Mouse (Mus musculus): ENCODE results near the gene Gm11549. TPM values are rescaled to one million over a fixed set of nuclear protein-coding genes. Genes with fewer than 3 reads are reported as not detected.

Gm11549 gene
- polyA plus RNA-seq, 1 experiment = 0.30 TPM

DNA sequence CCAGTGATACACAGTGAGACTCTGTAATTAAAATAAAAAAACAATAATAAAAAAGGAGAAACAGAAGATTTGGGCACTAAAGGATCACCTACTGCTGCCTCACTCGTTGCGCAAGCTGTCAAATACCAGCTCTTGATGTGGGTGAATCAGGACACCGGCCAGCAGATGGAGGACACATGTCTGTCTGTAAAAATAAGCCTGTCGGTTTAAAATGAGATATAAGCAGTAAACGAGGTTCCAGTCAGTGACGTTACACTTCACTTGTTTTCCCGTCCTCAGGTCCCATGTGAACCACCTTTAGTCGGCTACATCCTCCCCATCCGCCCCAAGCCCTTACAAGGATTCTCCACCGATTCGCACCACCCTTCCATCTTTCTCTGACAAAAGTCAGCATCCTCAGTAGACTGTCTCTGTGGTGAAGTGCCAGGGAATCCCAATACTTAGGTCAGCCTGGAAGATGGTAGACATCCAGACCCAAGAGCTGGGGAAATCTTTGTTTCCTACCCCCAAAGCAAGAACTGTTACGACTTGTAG lies 30.3 kb upstream of the Gm11549 start:
- H3K27ac ChIP-seq (ENCODE audit: control insufficient read depth, insufficient read depth, low read length) = no peak overlapping the region
- no peak for TF ChIP-seq POLR2A (IDR thresholded peaks at IDR 0.05; ENCODE audit: control insufficient read depth, extremely low read depth, insufficient read depth, low read length, poor library complexity)
- no peak for TF ChIP-seq CTCF (IDR thresholded peaks at IDR 0.05; ENCODE audit: borderline replicate concordance, control insufficient read depth, extremely low read depth, insufficient read depth, low read length, poor library complexity)

DNA sequence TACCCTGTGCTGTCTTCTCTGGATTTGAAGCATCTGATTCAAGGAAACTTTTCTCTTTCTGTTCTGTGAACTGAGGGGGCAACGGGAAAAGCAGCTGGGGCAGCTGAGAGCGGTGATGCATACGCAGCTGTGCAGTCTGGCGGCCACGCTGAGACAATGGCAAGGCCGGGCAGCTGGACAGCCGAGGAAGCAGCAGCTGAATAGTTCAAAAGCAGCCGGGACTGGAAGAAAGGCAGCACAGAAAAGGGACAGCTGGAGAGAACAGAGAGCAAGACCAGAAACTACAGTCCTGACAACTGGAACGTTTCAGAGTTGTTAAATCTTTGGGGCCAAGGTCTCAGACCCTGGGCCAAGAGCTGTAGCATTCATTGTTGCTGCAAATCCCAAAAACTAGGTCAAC lies 29.7 kb upstream of the Gm11549 start:
- no peak overlapping the region for H3K4me3 ChIP-seq (ENCODE audit: control insufficient read depth, insufficient read depth, low read length)
- H3K36me3 ChIP-seq (ENCODE audit: control insufficient read depth, insufficient read depth, low read length) = peaks cover 7% of the 10 kb centered on the region; the same call in 1 of the 2 replicates
- no peaks in the 10 kb centered on the region for H3K27me3 ChIP-seq (ENCODE audit: control insufficient read depth, insufficient read depth, low read length)
- peak; percentile 5 for DNase-seq
- TF ChIP-seq CTCF (IDR thresholded peaks at IDR 0.05; ENCODE audit: borderline replicate concordance, control insufficient read depth, extremely low read depth, insufficient read depth, low read length, poor library complexity) (no peak), POLR2A (IDR thresholded peaks at IDR 0.05; ENCODE audit: control insufficient read depth, extremely low read depth, insufficient read depth, low read length, poor library complexity) (no peak)
- WGBS = 51% methylated on average over 9 of the region's 9 CpGs
- H3K4me1 ChIP-seq (replicated peaks; ENCODE audit: control insufficient read depth, insufficient read depth, low read length) = peaks cover 8% of the 10 kb centered on the region
- no peak overlapping the region for H3K27ac ChIP-seq (ENCODE audit: control insufficient read depth, insufficient read depth, low read length)

More for the DNA sequence above, 30.3 kb upstream of the Gm11549 start:
- Histone ChIP-seq H3K4me1 (replicated peaks; ENCODE audit: control insufficient read depth, insufficient read depth, low read length) (peaks cover 8% of the 10 kb centered on the region), H3K27me3 (ENCODE audit: control insufficient read depth, insufficient read depth, low read length) (no peaks in the 10 kb centered on the region), H3K4me3 (ENCODE audit: control insufficient read depth, insufficient read depth, low read length) (peak overlapping the region; percentile 86), H3K36me3 (ENCODE audit: control insufficient read depth, insufficient read depth, low read length) (peaks cover 7% of the 10 kb centered on the region; the same call in 1 of the 2 replicates)
- WGBS = 13% methylated on average over 12 of the region's 12 CpGs
- DNase-seq = peak; percentile 14

DNA sequence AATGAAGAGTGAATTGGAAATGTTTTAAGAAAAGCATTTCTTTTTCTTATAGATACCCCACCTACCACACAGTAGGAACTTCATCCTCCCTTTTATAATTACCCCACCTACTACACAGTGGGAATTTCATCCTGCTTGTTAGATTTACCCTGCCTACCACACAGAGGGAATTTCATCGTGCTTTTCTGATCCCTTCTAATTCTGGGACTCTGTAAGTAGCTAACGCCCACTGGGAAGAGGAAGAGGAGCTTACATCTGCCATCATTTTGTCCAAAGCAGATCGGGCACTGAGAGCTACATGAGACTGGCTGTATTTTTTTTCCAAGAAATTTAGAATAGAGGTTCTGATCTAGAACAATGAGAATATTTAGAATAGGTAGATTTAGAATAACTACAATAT lies 23.3 kb upstream of the Gm11549 start:
- Histone ChIP-seq H3K27me3 (ENCODE audit: control insufficient read depth, insufficient read depth, low read length) (no peaks in the 10 kb centered on the region), H3K4me1 (replicated peaks; ENCODE audit: control insufficient read depth, insufficient read depth, low read length) (no peaks in the 10 kb centered on the region), H3K36me3 (ENCODE audit: control insufficient read depth, insufficient read depth, low read length) (no peaks in the 10 kb centered on the region), H3K4me3 (ENCODE audit: control insufficient read depth, insufficient read depth, low read length) (no peak overlapping the region), H3K27ac (ENCODE audit: control insufficient read depth, insufficient read depth, low read length) (no peak overlapping the region)
- DNase-seq = no peak
- TF ChIP-seq CTCF (IDR thresholded peaks at IDR 0.05; ENCODE audit: borderline replicate concordance, control insufficient read depth, extremely low read depth, insufficient read depth, low read length, poor library complexity) (no peak), POLR2A (IDR thresholded peaks at IDR 0.05; ENCODE audit: control insufficient read depth, extremely low read depth, insufficient read depth, low read length, poor library complexity) (no peak)
- 90% methylated on average over 3 of the region's 3 CpGs for WGBS

DNA sequence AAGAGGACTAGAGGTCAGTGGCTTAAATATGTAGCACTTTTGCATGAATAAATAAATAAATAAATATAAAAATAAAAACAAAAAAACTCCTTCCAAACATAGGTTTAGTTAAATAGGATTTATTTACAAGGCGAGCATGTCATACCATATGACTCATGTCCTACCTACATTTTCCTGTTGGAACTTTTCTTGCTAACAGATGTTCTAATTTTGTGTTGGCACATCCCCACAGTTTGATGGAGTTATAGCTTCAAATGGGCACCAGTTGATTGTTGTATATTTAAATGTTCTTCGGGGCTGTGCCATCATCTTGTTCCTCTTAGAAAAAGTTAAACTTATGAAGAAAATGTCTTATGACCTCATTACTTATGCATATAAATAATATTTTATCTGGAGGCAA lies 19.8 kb upstream of the Gm11549 start:
- 95% methylated on average over 2 of the region's 2 CpGs for WGBS
- Histone ChIP-seq H3K4me1 (replicated peaks; ENCODE audit: control insufficient read depth, insufficient read depth, low read length) (no peaks in the 10 kb centered on the region), H3K36me3 (ENCODE audit: control insufficient read depth, insufficient read depth, low read length) (no peaks in the 10 kb centered on the region), H3K4me3 (ENCODE audit: control insufficient read depth, insufficient read depth, low read length) (no peak overlapping the region), H3K27me3 (ENCODE audit: control insufficient read depth, insufficient read depth, low read length) (no peaks in the 10 kb centered on the region), H3K27ac (ENCODE audit: control insufficient read depth, insufficient read depth, low read length) (no peak overlapping the region)
- TF ChIP-seq POLR2A (IDR thresholded peaks at IDR 0.05; ENCODE audit: control insufficient read depth, extremely low read depth, insufficient read depth, low read length, poor library complexity) = no peak
- TF ChIP-seq CTCF (IDR thresholded peaks at IDR 0.05; ENCODE audit: borderline replicate concordance, control insufficient read depth, extremely low read depth, insufficient read depth, low read length, poor library complexity) = no peak
- DNase-seq = no peak

- no peaks in the 10 kb centered on the region for H3K27me3 ChIP-seq (ENCODE audit: control insufficient read depth, insufficient read depth, low read length)
- 69% methylated on average over 2 of the region's 2 CpGs for WGBS
- H3K27ac ChIP-seq (ENCODE audit: control insufficient read depth, insufficient read depth, low read length) = no peak overlapping the region
- H3K4me3 ChIP-seq (ENCODE audit: control insufficient read depth, insufficient read depth, low read length) = no peak overlapping the region
- no peak for DNase-seq
- TF ChIP-seq POLR2A (IDR thresholded peaks at IDR 0.05; ENCODE audit: control insufficient read depth, extremely low read depth, insufficient read depth, low read length, poor library complexity) (no peak), CTCF (IDR thresholded peaks at IDR 0.05; ENCODE audit: borderline replicate concordance, control insufficient read depth, extremely low read depth, insufficient read depth, low read length, poor library complexity) (no peak)
- no peaks in the 10 kb centered on the region for H3K36me3 ChIP-seq (ENCODE audit: control insufficient read depth, insufficient read depth, low read length)
- no peaks in the 10 kb centered on the region for H3K4me1 ChIP-seq (replicated peaks; ENCODE audit: control insufficient read depth, insufficient read depth, low read length)
These were observed 19.1 kb upstream of the Gm11549 start for GRCm38 (mm10) chr3:36540756-36541155.

DNA sequence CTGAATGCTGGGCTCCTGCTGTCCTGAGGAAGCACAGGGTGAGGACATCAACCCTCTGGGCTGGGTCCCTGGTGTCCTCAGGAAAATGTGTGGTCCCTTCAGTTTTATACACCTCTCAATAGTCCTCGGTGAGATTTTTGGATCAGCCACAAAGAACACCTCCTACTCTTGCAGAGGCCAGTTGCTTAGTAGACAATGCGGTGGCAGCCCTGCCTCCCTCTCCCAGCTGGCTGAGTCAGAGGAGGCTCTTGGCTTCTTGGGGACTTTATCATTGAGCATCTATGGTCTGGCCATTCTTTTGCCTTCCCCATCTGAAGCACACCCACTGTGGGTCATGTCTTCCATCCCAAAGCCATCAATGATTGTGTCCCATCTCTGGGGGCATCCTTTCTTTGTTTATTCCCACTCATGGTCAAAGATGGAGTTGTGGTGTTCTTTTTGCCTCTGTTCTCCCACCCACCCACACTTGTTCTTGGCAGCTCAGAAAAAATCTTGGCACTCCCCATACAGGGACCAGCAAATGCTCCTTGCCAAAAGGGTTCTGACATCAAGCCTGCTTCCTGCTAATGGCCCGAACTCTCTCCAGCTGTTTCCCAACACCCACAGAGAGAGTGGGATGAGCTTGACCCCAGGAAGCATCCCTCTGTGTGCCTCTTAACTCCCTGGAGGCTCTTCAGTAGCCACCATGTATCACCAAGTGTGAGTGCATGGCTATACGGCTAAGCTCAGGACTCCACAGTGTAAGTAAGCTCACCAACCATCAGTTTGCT lies 16.3 kb upstream of the Gm11549 start:
- DNase-seq = no peak
- no peaks in the 10 kb centered on the region for H3K36me3 ChIP-seq (ENCODE audit: control insufficient read depth, insufficient read depth, low read length)
- H3K4me1 ChIP-seq (replicated peaks; ENCODE audit: control insufficient read depth, insufficient read depth, low read length) = no peaks in the 10 kb centered on the region
- H3K4me3 ChIP-seq (ENCODE audit: control insufficient read depth, insufficient read depth, low read length) = no peak overlapping the region
- WGBS = 93% methylated on average over 4 of the region's 4 CpGs
- H3K27me3 ChIP-seq (ENCODE audit: control insufficient read depth, insufficient read depth, low read length) = no peaks in the 10 kb centered on the region
- no peak for TF ChIP-seq CTCF (IDR thresholded peaks at IDR 0.05; ENCODE audit: borderline replicate concordance, control insufficient read depth, extremely low read depth, insufficient read depth, low read length, poor library complexity)
- TF ChIP-seq POLR2A (IDR thresholded peaks at IDR 0.05; ENCODE audit: control insufficient read depth, extremely low read depth, insufficient read depth, low read length, poor library complexity) = no peak
- H3K27ac ChIP-seq (ENCODE audit: control insufficient read depth, insufficient read depth, low read length) = no peak overlapping the region

All from thymus, adult 2 months (tissue).